Mouse (Mus musculus): ENCODE results near the gene Lrrc4b.

GRCm38 (mm10) chr7:44494681-44495080 is 65.9 kb downstream of the Lrrc4b start:
- TF ChIP-seq POLR2A (IDR thresholded peaks at IDR 0.05; ENCODE audit: insufficient read length, low read depth) (no peak), MAX (IDR thresholded peaks at IDR 0.05; ENCODE audit: low read depth) (no peak), E2F4 (IDR thresholded peaks at IDR 0.05; ENCODE audit: insufficient read depth) (no peak), TCF12 (IDR thresholded peaks at IDR 0.05; ENCODE audit: insufficient read depth, poor library complexity, severe bottlenecking) (no peak), CEBPB (IDR thresholded peaks at IDR 0.05; ENCODE audit: insufficient read depth, poor library complexity, severe bottlenecking) (no peak), USF1 (IDR thresholded peaks at IDR 0.05; ENCODE audit: low read depth) (no peak), MYOG (IDR thresholded peaks at IDR 0.05; ENCODE audit: control insufficient read depth in 1 of 3, insufficient read depth in 1 of 3, insufficient read length in 2 of 3, low read depth in 2 of 3) (no peak)
